Mouse (Mus musculus) layer of hippocampus, postnatal 25 days (tissue): ENCODE results near the gene Stk17b. TPM values are rescaled to one million over a fixed set of nuclear protein-coding genes. Genes with fewer than 3 reads are reported as not detected.
"Not testable (repeated sequence)": the region's sequence is repeated elsewhere in the genome, so short reads cannot be mapped to it uniquely, and the experiment has no call there.

Experiments
- DNase-seq, 2 experiments: peaks; one replicate each; pipeline ENCODE4 v3.0.0; 2022; ENCODE audit warnings: mixed read lengths in 2 of 2, low spot score in 1 of 2; ENCODE audit errors: extremely low spot score in 1 of 2
- total RNA-seq, 2 experiments: library from RNA; stranded (reverse); gene quantifications; 2 replicates each; pipeline ENCODE4 v1.2.3; 2021

The Stk17b gene
- total RNA-seq, 2 experiments from 2014 or later = 4.9 to 5.0 TPM

GRCm38 (mm10) chr1:53784291-53784720, 718 bp downstream of the Stk17b start:
- peak in 1 of 2 experiments; percentile 8 for DNase-seq

- no peak for DNase-seq
Observed at GRCm38 (mm10) chr1:53782956-53783355, 2.1 kb downstream of the Stk17b start.

DNA sequence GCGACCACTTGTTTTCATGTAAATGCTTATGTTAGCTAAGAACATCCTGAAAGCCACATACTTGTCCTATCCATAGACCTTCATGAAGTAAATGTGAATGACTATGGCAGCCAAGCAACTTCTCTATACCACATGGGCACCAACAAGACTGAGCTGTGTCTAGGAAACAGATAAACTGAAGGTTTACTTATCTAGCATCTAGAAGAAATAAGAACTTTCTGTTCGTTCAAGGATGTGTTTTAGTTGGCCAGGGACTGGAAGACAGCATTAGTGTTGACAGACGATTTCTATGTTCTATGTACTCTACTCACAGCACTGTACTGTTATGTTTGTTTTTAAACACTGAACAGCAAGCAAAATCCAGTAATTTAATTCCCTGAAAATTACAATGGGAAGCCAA, 2.9 kb downstream of the Stk17b start:
- DNase-seq = no peak

DNA sequence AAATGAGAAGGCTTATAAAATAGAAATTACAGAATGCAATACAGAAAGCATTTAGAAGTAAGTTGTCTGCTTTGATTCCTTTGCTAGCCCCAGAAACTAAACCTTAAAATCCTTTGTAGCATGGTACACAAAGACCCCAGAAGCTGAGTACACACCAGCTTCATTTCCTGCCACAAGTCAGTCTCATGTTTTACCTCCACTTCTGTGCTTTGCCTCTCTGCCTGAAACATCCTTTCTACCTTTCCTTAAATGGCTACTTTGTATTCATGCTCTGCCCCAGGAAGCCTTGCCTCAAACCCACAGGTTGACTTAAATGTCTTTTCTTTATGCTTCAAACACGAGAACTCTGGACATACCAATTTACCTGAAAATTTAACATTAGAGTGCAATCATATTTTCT, 3.7 kb downstream of the Stk17b start:
- DNase-seq = no peak

GRCm38 (mm10) chr1:53776176-53776905, 8.7 kb downstream of the Stk17b start:
- no peak for DNase-seq

- DNase-seq = no peak
Observed at GRCm38 (mm10) chr1:53775545-53775944, 9.5 kb downstream of the Stk17b start.

GRCm38 (mm10) chr1:53775036-53775435, 10.0 kb downstream of the Stk17b start:
- DNase-seq = no peak

DNA sequence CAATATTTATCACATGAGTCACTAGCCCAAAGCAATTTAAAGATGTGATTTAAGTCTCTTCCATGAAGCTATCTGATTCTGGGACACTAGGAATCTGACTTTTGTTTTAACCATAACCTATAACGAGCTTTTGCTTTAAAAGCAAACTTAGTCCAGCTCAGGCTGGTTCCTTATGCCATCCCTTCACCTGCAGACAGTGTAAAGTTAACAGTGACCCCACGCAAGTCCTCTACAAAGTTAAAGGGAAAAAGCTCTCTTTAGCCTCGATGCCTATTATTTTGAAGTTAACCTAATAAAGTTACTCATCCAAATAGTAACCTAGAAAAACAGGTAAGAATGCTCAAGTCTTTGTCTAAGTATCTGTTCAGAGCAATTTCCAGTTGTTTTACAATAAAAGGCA, 10.5 kb downstream of the Stk17b start:
- no peak for DNase-seq

DNA sequence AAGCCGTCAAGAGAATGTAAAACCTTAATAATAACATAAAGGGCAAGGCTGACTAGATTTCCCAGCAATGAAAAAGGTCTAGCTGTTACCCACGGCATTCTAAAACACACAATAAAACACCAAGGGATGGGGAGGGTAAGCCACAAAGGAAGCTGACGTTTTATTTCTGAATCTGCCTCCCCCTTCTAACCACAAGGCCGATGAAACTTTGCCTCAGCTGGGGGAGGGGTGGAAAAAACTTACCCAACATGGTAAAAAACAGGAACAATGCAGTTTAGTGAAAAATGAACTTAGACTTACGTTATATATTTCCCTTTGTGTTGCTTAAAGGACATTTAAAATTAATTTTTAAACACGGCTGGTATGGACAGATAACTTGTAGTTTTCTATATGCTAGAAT, 11.0 kb downstream of the Stk17b start:
- DNase-seq = no peak

DNA sequence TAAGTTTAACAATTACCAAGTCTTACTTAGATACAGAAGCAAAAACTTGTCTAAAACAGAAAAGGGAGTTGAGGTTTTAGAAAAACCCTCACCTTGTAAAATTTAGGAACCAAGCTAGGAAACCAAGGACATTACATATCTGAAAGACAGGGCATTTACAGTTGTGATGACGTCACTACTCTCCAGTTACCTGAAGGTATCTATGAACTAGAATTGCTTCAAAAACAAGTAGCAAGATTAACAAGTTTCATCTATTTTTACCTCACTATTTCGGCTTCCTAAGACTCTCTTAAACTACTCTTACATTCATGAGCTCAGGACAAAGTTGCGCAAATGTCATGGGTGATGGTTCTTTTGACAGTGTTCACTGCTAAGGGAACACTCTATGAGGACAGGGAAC, 12.1 kb downstream of the Stk17b start:
- DNase-seq = no peak

GRCm38 (mm10) chr1:53771476-53771875, 13.5 kb downstream of the Stk17b start:
- no peak for DNase-seq

DNA sequence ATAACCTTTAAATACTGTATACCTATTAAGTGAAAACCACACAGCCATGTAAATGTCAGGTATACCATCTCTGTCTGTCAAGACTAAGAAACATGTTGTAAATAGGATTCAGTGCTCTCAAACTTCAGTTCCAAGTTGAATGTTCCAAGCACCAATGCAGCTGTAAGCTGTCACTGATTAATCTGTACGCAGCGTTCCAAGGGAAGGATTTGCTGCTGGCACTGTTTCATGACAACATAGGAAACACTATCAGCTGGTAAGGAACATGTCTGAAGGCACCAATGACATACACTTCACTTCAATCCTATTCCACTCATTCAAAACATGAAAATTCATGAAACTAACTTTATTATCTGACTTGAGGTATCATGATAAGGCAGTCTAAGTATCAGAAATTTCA, 18.9 kb downstream of the Stk17b start:
- DNase-seq = no peak

DNA sequence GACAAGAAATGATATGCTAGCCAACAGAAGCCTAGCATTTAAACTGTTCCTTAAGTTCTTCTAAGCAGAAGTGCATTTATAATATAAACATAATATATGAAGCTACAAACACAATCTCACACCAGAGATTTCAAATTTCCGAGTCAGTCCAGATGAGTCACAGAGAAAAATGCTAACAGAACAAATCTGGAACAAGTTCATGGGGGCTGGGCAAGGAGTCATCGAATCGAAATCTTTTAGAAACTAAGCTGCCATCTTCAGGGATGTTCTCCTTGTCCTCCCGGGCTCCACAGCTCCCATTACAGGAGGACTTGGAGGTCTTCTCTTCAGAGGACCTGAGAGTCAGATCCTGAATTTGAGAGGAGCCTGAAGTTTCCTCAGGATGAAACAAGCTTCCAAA, 27.7 kb downstream of the Stk17b start:
- no peak for DNase-seq

- DNase-seq = not testable (repeated sequence)
Observed at GRCm38 (mm10) chr1:53753501-53753900, 31.5 kb downstream of the Stk17b start.

GRCm38 (mm10) chr1:53751144-53751543, 33.9 kb downstream of the Stk17b start:
- DNase-seq = no peak

DNA sequence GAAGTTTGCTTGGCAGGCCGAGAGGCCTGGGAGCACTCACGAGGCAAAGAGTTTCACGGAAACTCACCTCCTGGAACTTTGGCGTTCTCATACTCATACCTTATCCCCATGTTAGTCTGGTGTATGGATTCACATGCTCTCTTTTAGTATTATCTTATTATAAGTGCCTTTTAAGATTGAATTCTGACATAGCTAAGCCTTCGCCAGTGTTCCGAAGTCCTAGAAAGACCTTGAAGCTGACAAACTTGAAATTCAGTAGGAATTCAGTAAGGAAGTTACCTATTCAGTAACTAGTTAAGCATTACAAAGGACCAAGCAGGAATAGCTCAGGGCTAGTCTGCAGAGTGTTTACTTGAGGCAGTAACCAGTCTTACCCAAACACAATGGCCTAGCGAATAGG, 34.3 kb downstream of the Stk17b start:
- not testable (repeated sequence) for DNase-seq

DNA sequence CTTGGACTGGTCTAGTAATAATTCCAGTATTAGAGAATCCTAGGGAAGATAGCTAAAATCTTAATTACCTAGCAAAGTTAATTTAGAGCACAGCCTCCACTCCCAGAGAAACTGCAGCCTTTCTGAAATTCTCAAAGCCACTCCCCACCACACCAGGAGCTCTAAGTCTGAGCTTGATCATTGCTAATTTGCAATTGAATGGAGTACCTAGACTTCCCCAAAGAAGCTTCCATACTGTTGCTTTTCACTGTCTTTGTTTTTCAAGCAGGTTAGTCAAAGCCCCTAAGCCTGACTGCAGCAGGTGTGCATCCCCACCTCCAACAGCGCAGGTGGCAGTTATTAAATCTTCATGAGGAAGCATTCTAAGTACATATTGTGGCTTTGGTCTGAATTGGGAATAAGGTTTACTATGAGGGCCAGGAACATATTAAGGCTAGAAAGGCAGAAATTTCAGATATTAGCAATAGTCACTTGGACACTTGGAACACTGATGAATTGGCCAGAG, 35.1 kb downstream of the Stk17b start:
- not testable (repeated sequence) for DNase-seq

DNA sequence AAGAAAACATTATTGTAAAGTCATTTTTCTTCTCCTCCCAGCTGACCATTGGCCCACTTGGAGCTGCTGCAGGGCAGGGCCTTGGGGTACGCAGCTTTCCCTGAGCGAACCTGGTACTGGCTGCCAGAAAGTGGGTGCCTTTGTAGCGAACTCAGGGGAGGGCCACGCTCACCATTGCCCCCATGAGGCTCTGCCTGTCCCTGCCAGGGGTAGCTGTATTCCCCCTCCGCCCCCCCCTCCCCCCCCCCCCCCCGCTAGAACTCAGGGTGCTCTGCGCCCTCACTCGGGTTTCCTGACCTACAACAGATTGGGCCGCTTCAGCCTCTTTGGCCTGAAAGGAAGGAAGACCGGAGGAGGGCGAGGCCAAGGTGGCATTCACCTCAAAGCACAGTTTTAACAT, 36.5 kb downstream of the Stk17b start:
- no peak for DNase-seq

- no peak for DNase-seq
Observed at GRCm38 (mm10) chr1:53746001-53746400, 39.0 kb downstream of the Stk17b start.

- no peak for DNase-seq
Observed at GRCm38 (mm10) chr1:53741742-53742458, 43.1 kb downstream of the Stk17b start.

GRCm38 (mm10) chr1:53740777-53741336, 44.2 kb downstream of the Stk17b start:
- no peak for DNase-seq
